Mouse (Mus musculus) kidney, embryonic 14.5 days (tissue): ENCODE measurements around the gene Tgm7. TPM values are rescaled to one million over a fixed set of nuclear protein-coding genes. Genes with fewer than 3 reads are reported as not detected.
A peak's percentile ranks its signal among the peaks of the same experiment; 100 is the strongest.
"Not testable (repeated sequence)": the region's sequence is repeated elsewhere in the genome, so short reads cannot be mapped to it uniquely, and the experiment has no call there.

ENCODE experiments used
- ATAC-seq: fragments of 200-750 bp; cut with Nextera tagmentation; 2 replicates; pipeline ENCODE4 v1.8.0; 2017; ENCODE audit warnings: moderate number of reproducible peaks, mild to moderate bottlenecking, moderate TSS enrichment, moderate library complexity; ENCODE audit not compliant: low FRiP score, low TSS enrichment
- H3K27ac ChIP-seq: fragments of 300-500 bp; sonication (generic); 2 replicates; pipeline ENCODE4 v1.5.1; 2014; ENCODE audit warnings: low read depth, mild to moderate bottlenecking, low read length, moderate library complexity, mixed read lengths
- H3K27me3 ChIP-seq: fragments of 300-500 bp; sonication (generic); 2 replicates; pipeline ENCODE4 v1.6.1; 2014; ENCODE audit warnings: mild to moderate bottlenecking, low read length; ENCODE audit not compliant: control insufficient read depth, insufficient read depth
- H3K36me3 ChIP-seq: fragments of 300-500 bp; sonication (generic); 2 replicates; pipeline ENCODE4 v1.6.1; 2014; ENCODE audit warnings: low read length, mixed read lengths; ENCODE audit not compliant: control insufficient read depth, insufficient read depth
- H3K4me1 ChIP-seq: fragments of 300-500 bp; sonication (generic); 2 replicates; pipeline ENCODE4 v1.6.1; 2014; ENCODE audit warnings: low read length, mixed read lengths; ENCODE audit not compliant: control insufficient read depth, insufficient read depth
- H3K4me2 ChIP-seq: fragments of 300-500 bp; sonication (generic); replicated peaks from 2 replicates; pipeline ENCODE4 v1.6.1; 2014; ENCODE audit warnings: low read depth, mild to moderate bottlenecking, low read length
- H3K4me3 ChIP-seq: fragments of 300-500 bp; sonication (generic); 2 replicates; pipeline ENCODE4 v1.5.1; 2014; ENCODE audit warnings: mild to moderate bottlenecking, low read length
- H3K9ac ChIP-seq: fragments of 300-500 bp; sonication (generic); 2 replicates; pipeline ENCODE4 v1.6.1; 2014; ENCODE audit warnings: low read depth, mild to moderate bottlenecking, low read length, moderate library complexity
- H3K9me3 ChIP-seq: fragments of 300-500 bp; sonication (generic); 2 replicates; pipeline ENCODE4 v1.6.1; 2016; ENCODE audit warnings: low read length; ENCODE audit not compliant: control insufficient read depth
- WGBS: fragments of 180-500 bp; shearing (Covaris S2); extraction: QIAGEN DNeasy Blood & Tissue Kit; methylation state at CpG from one replicate; pipeline ENCODE4 v1.1.7; 2014; 5-methylcytosine and 5-hydroxymethylcytosine counted together
- polyA plus RNA-seq: library from polyadenylated mRNA; unstranded; fragments of >200 nt; fragmentation: Nextera tagmentation; extraction: Ambion mirVana; gene quantifications from 2 replicates; pipeline ENCODE4 v1.2.1, GENCODE M21; 2014

Gene Tgm7
- polyA plus RNA-seq, 1 experiment from 2014 or later, result 0.12 TPM

DNA sequence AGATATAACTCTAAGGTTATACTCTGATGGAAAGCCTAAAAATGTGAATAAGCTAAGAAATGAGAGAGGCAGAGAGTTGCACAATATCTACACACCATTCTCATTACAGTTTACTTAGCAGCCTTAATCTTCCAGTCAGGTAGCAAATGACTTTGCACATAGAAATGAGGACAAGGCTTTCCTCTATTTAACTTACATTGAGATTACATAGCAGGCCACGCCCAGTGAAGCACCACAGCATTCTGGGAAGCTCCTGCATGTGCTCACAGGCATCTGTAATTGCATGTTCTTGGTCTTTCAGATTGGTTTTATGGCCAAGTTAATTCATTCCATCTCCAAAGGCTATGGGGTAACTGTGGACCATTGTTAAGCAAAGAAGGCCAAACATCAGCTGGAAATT lies 23.2 kb upstream of the Tgm7 start:
- no peak overlapping the region for H3K9ac ChIP-seq
- ATAC-seq, result no peak
- no peaks in the 10 kb centered on the region for H3K4me1 ChIP-seq
- H3K36me3 ChIP-seq, result no peaks in the 10 kb centered on the region
- no peak overlapping the region for H3K27ac ChIP-seq
- peaks cover 2% of the 10 kb centered on the region for H3K9me3 ChIP-seq
- H3K4me2 ChIP-seq, result no peak overlapping the region
- H3K27me3 ChIP-seq, result no peaks in the 10 kb centered on the region
- WGBS, result 71% methylated on average over 1 of the region's 1 CpGs
- H3K4me3 ChIP-seq, result no peak overlapping the region

DNA sequence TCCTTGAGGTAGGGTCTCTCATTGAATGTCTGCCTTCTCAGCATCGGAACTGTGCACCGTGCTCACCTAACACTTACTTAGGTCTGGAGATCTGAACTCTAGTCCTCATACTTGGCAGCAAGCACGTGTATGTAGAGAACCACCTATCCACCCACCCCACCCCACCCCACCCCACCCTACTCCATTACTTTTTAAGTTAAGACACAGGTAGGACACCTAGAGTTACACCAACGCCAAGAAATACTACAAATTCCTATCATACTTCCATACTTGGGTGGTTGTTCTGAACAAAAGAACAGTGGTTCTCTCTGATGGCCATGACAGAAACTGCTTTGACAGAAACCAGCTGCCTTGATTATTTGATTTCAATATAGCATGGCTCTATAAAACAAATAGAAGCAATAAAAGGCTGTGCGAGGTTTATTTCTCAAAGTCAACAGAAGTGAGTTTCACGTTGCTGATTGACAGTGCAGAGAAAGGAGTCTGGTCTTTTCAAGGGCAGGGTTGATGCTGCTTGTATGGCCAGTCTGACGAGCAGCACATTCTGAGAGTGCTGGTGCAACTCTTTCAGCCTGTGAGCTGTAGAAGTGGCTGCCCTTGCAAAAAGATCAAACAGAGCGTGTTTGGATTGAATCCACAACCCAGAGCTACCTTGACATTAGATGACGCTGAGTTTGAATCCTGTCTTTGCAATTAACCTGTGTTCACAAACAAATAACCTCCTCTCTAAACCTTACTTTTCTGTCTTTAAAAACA lies 19.4 kb upstream of the Tgm7 start:
- no peak overlapping the region for H3K27ac ChIP-seq
- no peak for ATAC-seq
- 69% methylated on average over 9 of the region's 9 CpGs for WGBS

DNA sequence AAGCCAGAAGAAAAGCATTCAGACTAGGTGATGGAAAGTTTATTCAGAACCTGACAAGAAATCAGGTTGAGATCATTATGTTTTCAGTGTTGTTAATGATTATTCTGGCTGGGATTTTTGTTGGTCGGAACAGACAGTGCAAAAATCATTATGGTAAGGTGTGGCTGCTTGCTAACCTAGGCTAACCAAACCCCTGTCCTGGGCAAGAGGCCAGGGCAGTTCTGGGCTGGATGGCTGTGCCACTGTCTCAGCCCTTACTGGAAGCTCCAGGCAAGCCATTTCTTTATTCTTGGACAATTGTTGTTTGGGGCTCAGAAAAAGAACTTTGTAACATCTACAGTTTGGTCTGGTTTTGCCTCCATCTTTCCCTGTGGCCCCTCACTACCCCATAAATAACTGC lies 17.9 kb upstream of the Tgm7 start:
- no peak for ATAC-seq

More for the DNA sequence above, 19.4 kb upstream of the Tgm7 start:
- Histone ChIP-seq H3K9me3 (no peaks in the 10 kb centered on the region), H3K4me2 (no peak overlapping the region), H3K9ac (no peak overlapping the region), H3K4me3 (no peak overlapping the region), H3K36me3 (no peaks in the 10 kb centered on the region), H3K27me3 (no peaks in the 10 kb centered on the region), H3K4me1 (no peaks in the 10 kb centered on the region)

DNA sequence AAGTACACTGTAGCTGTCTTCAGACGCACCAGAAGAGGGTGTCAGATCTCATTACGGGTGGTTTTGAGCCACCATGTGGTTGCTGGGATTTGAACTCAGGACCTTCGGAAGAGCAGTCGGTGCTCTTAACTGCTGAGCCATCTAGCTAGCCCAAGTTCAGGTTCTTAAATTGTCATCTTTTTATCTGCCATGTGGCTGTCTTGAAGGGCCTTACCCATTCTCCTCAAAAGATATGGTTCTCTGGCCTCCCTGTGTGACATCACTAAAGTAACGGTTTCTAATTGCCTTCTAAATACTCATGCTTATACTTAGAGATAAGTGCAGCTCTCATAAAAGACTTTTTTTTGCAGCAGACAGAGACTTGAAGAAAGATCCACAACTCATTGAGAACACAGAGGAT lies 16.7 kb upstream of the Tgm7 start:
- WGBS, result 93% methylated on average over 5 of the region's 5 CpGs
- not testable (repeated sequence) for H3K4me1 ChIP-seq, H3K4me3 ChIP-seq

More for the DNA sequence above, 17.9 kb upstream of the Tgm7 start:
- no peak overlapping the region for H3K4me3 ChIP-seq
- H3K4me1 ChIP-seq, result no peaks in the 10 kb centered on the region
- H3K27me3 ChIP-seq, result no peaks in the 10 kb centered on the region
- H3K27ac ChIP-seq, result no peak overlapping the region
- H3K36me3 ChIP-seq, result no peaks in the 10 kb centered on the region
- 71% methylated on average over 1 of the region's 1 CpGs for WGBS
- H3K9me3 ChIP-seq, result no peaks in the 10 kb centered on the region
- no peak overlapping the region for H3K9ac ChIP-seq
- H3K4me2 ChIP-seq, result no peak overlapping the region

DNA sequence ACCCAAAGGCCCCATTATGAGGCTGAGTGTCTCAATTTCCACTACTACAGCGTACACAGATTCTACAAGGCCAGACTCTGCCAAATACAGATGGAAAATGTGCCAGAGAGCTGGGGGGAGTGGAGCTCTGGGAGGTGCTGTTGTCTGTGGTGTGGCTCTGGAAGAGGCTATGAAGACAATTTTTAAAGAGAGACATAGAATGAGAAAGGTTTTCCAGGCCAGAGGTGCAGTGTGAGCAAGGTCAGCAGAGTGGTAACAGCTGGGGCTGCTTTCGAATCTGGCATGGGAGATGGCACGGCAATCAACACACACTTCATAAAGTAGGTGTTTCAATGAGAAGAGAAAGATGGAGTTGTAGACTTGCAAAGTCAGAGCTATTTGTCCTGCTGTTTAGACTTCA lies 9.7 kb upstream of the Tgm7 start:
- no peaks in the 10 kb centered on the region for H3K4me1 ChIP-seq
- no peak overlapping the region for H3K27ac ChIP-seq
- no peak for ATAC-seq
- 90% methylated on average over 3 of the region's 3 CpGs for WGBS
- H3K9me3 ChIP-seq, result no peaks in the 10 kb centered on the region
- no peaks in the 10 kb centered on the region for H3K27me3 ChIP-seq
- no peak overlapping the region for H3K9ac ChIP-seq
- H3K36me3 ChIP-seq, result no peaks in the 10 kb centered on the region
- no peak overlapping the region for H3K4me3 ChIP-seq
- H3K4me2 ChIP-seq, result no peak overlapping the region

More for the DNA sequence above, 16.7 kb upstream of the Tgm7 start:
- not testable (repeated sequence) for ATAC-seq, H3K9ac ChIP-seq, H3K36me3 ChIP-seq, H3K4me2 ChIP-seq, H3K9me3 ChIP-seq, H3K27ac ChIP-seq, H3K27me3 ChIP-seq

DNA sequence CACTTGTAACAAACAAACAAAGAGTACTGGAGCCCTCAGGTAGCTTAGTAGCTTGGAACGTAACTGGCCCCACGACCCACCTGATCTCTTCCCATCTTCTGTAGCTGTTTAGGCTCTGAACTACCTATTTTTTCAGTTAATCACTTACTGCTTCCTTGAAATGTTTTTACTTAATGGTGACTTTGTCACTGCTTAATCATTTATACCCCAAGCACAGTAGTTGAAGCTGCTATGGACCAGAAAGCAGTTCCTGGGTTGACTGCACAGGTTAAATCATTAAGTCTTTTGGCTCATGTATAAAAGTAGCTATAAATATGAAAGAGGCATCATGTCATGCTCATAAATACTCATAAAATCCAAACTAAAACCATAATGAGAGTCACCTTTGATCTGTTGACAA lies 5.8 kb upstream of the Tgm7 start:
- no peak for ATAC-seq
- no peak overlapping the region for H3K4me3 ChIP-seq
- H3K27ac ChIP-seq, result no peak overlapping the region
- H3K4me2 ChIP-seq, result no peak overlapping the region
- H3K9ac ChIP-seq, result no peak overlapping the region
- 71% methylated on average over 2 of the region's 2 CpGs for WGBS
- no peaks in the 10 kb centered on the region for H3K9me3 ChIP-seq
- no peaks in the 10 kb centered on the region for H3K36me3 ChIP-seq
- H3K27me3 ChIP-seq, result no peaks in the 10 kb centered on the region
- H3K4me1 ChIP-seq, result no peaks in the 10 kb centered on the region

DNA sequence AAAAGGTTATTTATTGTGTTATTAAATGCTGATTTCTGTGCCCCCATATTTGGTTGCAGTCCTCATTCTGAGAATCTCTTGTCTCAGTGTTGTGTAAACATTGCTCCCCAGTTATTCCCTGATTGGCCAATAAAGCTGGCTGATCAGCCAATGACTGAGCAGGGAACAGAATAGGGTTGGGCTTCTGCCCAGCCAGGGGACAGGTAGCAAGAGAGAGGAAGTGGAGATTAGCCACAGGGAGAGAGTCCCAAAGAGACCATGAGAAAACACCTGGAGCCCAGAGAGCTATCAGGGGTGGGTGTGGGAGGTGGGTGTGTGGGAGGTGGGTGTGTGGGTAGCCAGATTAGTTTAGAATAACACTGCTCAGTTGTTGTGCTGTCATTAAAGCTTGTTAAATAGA lies 3.7 kb downstream of the Tgm7 start:
- Histone ChIP-seq H3K27ac (no peak overlapping the region), H3K27me3 (no peaks in the 10 kb centered on the region), H3K36me3 (no peaks in the 10 kb centered on the region), H3K4me1 (no peaks in the 10 kb centered on the region), H3K4me2 (no peak overlapping the region), H3K9me3 (no peaks in the 10 kb centered on the region), H3K9ac (no peak overlapping the region), H3K4me3 (no peak overlapping the region)
- ATAC-seq, result no peak

DNA sequence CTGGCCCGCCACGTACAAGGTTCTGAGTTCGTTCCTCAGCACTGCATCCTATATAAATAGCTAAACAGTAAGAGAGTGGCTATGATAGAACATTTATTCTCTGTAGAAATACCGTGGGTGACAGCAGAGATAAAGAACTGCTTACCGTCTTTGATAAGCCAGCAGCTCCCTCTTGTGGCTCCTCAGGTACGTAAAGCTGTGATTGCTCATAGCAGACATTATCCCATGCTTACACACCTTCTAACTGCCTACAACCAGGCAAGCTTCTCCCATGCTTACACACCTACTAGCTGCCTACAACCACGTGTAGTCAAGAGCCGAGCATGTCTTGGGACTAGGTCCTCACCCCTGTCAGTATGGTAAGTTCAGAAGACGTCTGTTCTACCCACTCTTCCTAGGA lies 7.5 kb downstream of the Tgm7 start:
- Histone ChIP-seq H3K36me3 (no peaks in the 10 kb centered on the region), H3K27me3 (no peaks in the 10 kb centered on the region), H3K4me3 (no peak overlapping the region), H3K27ac (no peak overlapping the region), H3K9ac (no peak overlapping the region), H3K9me3 (no peaks in the 10 kb centered on the region), H3K4me1 (no peaks in the 10 kb centered on the region), H3K4me2 (no peak overlapping the region)
- peak; percentile 49; the same call in 1 of the 2 replicates for ATAC-seq
- 27% methylated on average over 9 of the region's 9 CpGs for WGBS

DNA sequence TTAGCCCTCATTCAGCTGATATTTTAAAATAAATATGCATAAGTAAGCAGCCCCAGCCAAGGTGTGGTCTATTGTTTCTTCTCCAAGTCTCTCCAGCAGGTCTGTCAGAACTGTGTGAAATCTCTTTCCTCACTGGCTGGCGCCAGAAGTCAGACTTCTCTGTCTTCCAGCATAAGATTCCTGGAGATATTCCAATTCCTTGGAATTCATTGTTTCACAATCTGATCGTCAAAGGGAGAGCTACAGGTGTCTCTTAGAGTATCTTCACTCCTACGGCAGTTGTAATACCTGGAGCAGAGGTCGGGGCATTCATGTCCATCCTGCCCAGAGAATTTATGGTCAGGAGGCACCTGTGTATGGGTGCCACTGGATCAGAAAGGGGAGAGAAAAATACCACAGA lies 19.8 kb downstream of the Tgm7 start:
- ATAC-seq, result no peak
- WGBS, result 73% methylated on average over 4 of the region's 4 CpGs
- H3K27me3 ChIP-seq, result no peaks in the 10 kb centered on the region
- no peak overlapping the region for H3K9ac ChIP-seq
- no peak overlapping the region for H3K27ac ChIP-seq
- no peak overlapping the region for H3K4me3 ChIP-seq
- no peak overlapping the region for H3K4me2 ChIP-seq
- no peaks in the 10 kb centered on the region for H3K9me3 ChIP-seq
- no peaks in the 10 kb centered on the region for H3K36me3 ChIP-seq
- H3K4me1 ChIP-seq, result 0 out of 2 replicates have a peak, but pooled peaks cover 5% of the 10 kb centered on the region
